Mouse (Mus musculus): ENCODE measurements around the gene Fcf1. TPM values are rescaled to one million over a fixed set of nuclear protein-coding genes. Genes with fewer than 3 reads are reported as not detected.

Gene Fcf1
- total RNA-seq (2014; rRNA removed) (38.6 and 44.5 TPM in 2 replicates), polyA plus RNA-seq (2015; fragmentation: Nextera tagmentation; extraction: Ambion mirVana) (92.9 and 112 TPM in 2 replicates)

DNA sequence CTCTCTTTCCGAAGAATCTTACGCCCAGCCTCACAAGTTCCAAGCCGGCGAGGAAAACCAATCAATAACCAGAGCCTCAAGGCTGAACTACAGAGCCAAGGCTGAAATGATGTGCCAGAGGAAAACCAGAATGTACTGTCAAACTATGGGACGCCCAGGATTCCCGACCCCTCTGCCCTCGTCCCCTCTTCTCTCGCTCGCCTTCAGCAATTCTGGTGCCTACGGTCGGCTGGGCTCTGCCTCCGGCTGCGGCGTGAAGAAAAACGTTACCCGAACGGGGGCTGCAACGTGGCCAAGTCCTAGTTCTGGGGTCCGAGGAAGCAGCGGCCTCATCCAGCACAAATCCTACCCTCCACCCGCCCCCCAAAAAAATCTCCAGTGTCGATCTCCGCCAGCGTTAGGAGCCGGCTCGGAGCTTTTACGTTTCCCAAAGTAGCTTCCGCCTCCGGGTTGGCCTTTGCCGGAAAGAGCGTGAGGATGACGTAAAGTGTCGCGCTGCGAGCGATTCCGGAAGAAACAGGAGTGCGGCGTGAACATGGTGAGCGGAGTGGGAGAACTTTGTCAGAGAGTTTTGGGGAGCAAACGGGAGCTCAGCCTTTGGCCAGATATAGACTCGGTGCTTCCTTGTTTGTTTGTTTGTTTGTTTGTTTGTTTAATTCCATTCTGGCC lies at the start of gene Fcf1, which contains the start of gene Arel1:
Gene Fcf1 (plus strand): TSS at position 470 of the 669 bp plus-strand sequence.
Gene Arel1 (minus strand): TSS at position 473 of the 669 bp plus-strand sequence.
- DNase-seq = peak; percentile 94

GRCm38 (mm10) chr12:84921881-84922419 lies 48.7 kb upstream of the Fcf1 start:
- Histone ChIP-seq H3K27me3 (ENCODE audit: insufficient read depth, low read length) (no peaks in the 10 kb centered on the region), H3K9me3 (ENCODE audit: low read length) (no peaks in the 10 kb centered on the region), H3K36me3 (ENCODE audit: insufficient read depth) (peaks cover 75% of the 10 kb centered on the region), H3K9ac (no peak overlapping the region), H3K4me2 (ENCODE audit: low read depth) (no peak overlapping the region), H3K4me3 (ENCODE audit: low read depth, low read length) (no peak overlapping the region), H3K4me1 (ENCODE audit: insufficient read depth) (no peaks in the 10 kb centered on the region), H3K27ac (ENCODE audit: low read depth, low read length) (no peak overlapping the region)
- DNase-seq (no peak), ATAC-seq (no peak)
- TF ChIP-seq CTCF (IDR thresholded peaks at IDR 0.05; ENCODE audit: low read depth) = no peak
- WGBS = 42% methylated on average over 8 of the region's 8 CpGs

More for the DNA sequence above, at the start of gene Fcf1, which contains the start of gene Arel1:
- 1% methylated on average over 42 of the region's 42 CpGs for WGBS
- Histone ChIP-seq H3K27me3 (ENCODE audit: insufficient read depth, low read length) (no peaks in the 10 kb centered on the region), H3K4me1 (ENCODE audit: insufficient read depth) (0 out of 2 replicates have a peak, but pooled peaks cover 7% of the 10 kb centered on the region), H3K9ac (peak within 1 kb of the TSS; percentile 85), H3K36me3 (ENCODE audit: insufficient read depth) (peaks cover 21% of the 10 kb centered on the region), H3K4me3 (ENCODE audit: low read depth, low read length) (peak within 1 kb of the TSS; percentile 73), H3K9me3 (ENCODE audit: low read length) (no peaks in the 10 kb centered on the region), H3K4me2 (ENCODE audit: low read depth) (peak within 1 kb of the TSS; percentile 89), H3K27ac (ENCODE audit: low read depth, low read length) (peak within 1 kb of the TSS; percentile 77)
- no peak for TF ChIP-seq CTCF (IDR thresholded peaks at IDR 0.05; ENCODE audit: low read depth)
- ATAC-seq = peak; percentile 97

GRCm38 (mm10) chr12:84924324-84924723 lies 46.4 kb upstream of the Fcf1 start:
- DNase-seq (peak; percentile 34), ATAC-seq (peak; percentile 48; the same call in 1 of the 2 replicates)
- no peak for TF ChIP-seq CTCF (IDR thresholded peaks at IDR 0.05; ENCODE audit: low read depth)
- no peaks in the 10 kb centered on the region for H3K9me3 ChIP-seq (ENCODE audit: low read length)
- H3K9ac ChIP-seq = no peak overlapping the region
- H3K4me3 ChIP-seq (ENCODE audit: low read depth, low read length) = no peak overlapping the region
- 79% methylated on average over 5 of the region's 5 CpGs for WGBS
- no peak overlapping the region for H3K27ac ChIP-seq (ENCODE audit: low read depth, low read length)
- H3K27me3 ChIP-seq (ENCODE audit: insufficient read depth, low read length) = no peaks in the 10 kb centered on the region
- H3K4me2 ChIP-seq (ENCODE audit: low read depth) = no peak overlapping the region
- H3K36me3 ChIP-seq (ENCODE audit: insufficient read depth) = peaks cover 69% of the 10 kb centered on the region
- H3K4me1 ChIP-seq (ENCODE audit: insufficient read depth) = no peaks in the 10 kb centered on the region

GRCm38 (mm10) chr12:84926542-84926941 lies 44.2 kb upstream of the Fcf1 start:
- Histone ChIP-seq H3K36me3 (ENCODE audit: insufficient read depth) (peaks cover 70% of the 10 kb centered on the region), H3K9ac (no peak overlapping the region), H3K27ac (ENCODE audit: low read depth, low read length) (no peak overlapping the region), H3K4me2 (ENCODE audit: low read depth) (no peak overlapping the region), H3K9me3 (ENCODE audit: low read length) (no peaks in the 10 kb centered on the region), H3K4me3 (ENCODE audit: low read depth, low read length) (no peak overlapping the region), H3K27me3 (ENCODE audit: insufficient read depth, low read length) (no peaks in the 10 kb centered on the region), H3K4me1 (ENCODE audit: insufficient read depth) (no peaks in the 10 kb centered on the region)
- DNase-seq = no peak
- TF ChIP-seq CTCF (IDR thresholded peaks at IDR 0.05; ENCODE audit: low read depth) = no peak
- no peak for ATAC-seq
- WGBS = 93% methylated on average over 6 of the region's 6 CpGs

DNA sequence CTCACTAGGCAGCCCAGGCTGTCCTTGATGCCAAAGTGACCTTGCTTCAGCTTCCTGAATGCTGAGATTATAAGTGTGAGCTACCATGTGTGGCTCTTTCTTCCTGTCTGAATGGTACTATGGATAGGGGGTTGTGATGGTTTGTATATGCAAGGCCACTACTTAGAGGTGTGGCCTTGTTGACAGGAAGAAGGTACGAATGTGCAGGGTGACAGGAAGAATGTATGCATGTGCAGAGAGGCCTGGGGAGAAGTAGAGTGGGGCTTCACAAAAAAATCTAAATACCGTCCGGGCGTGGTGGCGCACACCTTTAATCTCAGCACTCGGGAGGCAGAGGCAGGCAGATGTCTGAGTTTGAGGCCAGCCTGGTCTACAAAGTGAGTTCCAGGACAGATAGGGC lies 38.5 kb upstream of the Fcf1 start:
- no peaks in the 10 kb centered on the region for H3K9me3 ChIP-seq (ENCODE audit: low read length)
- H3K4me2 ChIP-seq (ENCODE audit: low read depth) = no peak overlapping the region
- no peaks in the 10 kb centered on the region for H3K27me3 ChIP-seq (ENCODE audit: insufficient read depth, low read length)
- H3K27ac ChIP-seq (ENCODE audit: low read depth, low read length) = no peak overlapping the region
- H3K9ac ChIP-seq = no peak overlapping the region
- H3K4me3 ChIP-seq (ENCODE audit: low read depth, low read length) = no peak overlapping the region
- 94% methylated on average over 6 of the region's 6 CpGs for WGBS
- no peak for TF ChIP-seq CTCF (IDR thresholded peaks at IDR 0.05; ENCODE audit: low read depth)
- DNase-seq (no peak), ATAC-seq (no peak)
- H3K4me1 ChIP-seq (ENCODE audit: insufficient read depth) = no peaks in the 10 kb centered on the region
- H3K36me3 ChIP-seq (ENCODE audit: insufficient read depth) = peaks cover 55% of the 10 kb centered on the region

- H3K9ac ChIP-seq = no peak overlapping the region
- 78% methylated on average over 5 of the region's 5 CpGs for WGBS
- H3K36me3 ChIP-seq (ENCODE audit: insufficient read depth) = peaks cover 47% of the 10 kb centered on the region
- DNase-seq (no peak), ATAC-seq (no peak)
- H3K27ac ChIP-seq (ENCODE audit: low read depth, low read length) = no peak overlapping the region
- H3K4me2 ChIP-seq (ENCODE audit: low read depth) = no peak overlapping the region
- H3K27me3 ChIP-seq (ENCODE audit: insufficient read depth, low read length) = no peaks in the 10 kb centered on the region
- H3K4me1 ChIP-seq (ENCODE audit: insufficient read depth) = no peaks in the 10 kb centered on the region
- no peaks in the 10 kb centered on the region for H3K9me3 ChIP-seq (ENCODE audit: low read length)
- TF ChIP-seq CTCF (IDR thresholded peaks at IDR 0.05; ENCODE audit: low read depth) = no peak
- H3K4me3 ChIP-seq (ENCODE audit: low read depth, low read length) = no peak overlapping the region
Measured at GRCm38 (mm10) chr12:84935343-84935742, 35.4 kb upstream of the Fcf1 start.

DNA sequence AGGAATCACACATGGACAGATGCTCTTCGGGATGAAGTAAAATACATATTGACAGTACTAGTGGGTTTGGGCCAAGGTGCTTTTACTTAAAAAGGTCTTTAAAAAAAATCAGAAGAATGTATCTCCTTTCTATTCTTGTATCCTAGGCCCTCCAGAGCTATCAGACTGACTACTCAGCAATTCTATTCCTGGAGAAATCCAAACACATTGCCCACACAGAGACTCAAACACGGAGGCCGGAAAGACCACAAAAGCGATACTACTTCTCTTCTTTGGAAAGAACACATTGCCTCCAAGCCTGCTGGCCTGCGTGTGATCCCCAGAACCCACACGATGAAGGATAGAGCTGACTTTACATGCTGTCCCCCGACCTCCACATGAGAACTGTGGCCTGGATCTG lies 31.6 kb upstream of the Fcf1 start:
- WGBS = 90% methylated on average over 7 of the region's 7 CpGs
- H3K36me3 ChIP-seq (ENCODE audit: insufficient read depth) = peaks cover 50% of the 10 kb centered on the region
- TF ChIP-seq CTCF (IDR thresholded peaks at IDR 0.05; ENCODE audit: low read depth) = no peak

More for the DNA sequence above, 31.6 kb upstream of the Fcf1 start:
- Histone ChIP-seq H3K27ac (ENCODE audit: low read depth, low read length) (no peak overlapping the region), H3K4me1 (ENCODE audit: insufficient read depth) (no peaks in the 10 kb centered on the region), H3K9ac (no peak overlapping the region), H3K9me3 (ENCODE audit: low read length) (no peaks in the 10 kb centered on the region), H3K27me3 (ENCODE audit: insufficient read depth, low read length) (no peaks in the 10 kb centered on the region), H3K4me2 (ENCODE audit: low read depth) (no peak overlapping the region), H3K4me3 (ENCODE audit: low read depth, low read length) (no peak overlapping the region)
- no peak for ATAC-seq
- no peak for DNase-seq

Measured in forebrain, postnatal 0 days (tissue).